Mouse (Mus musculus): ENCODE data around the gene Fam205a1. TPM values are rescaled to one million over a fixed set of nuclear protein-coding genes. Genes with fewer than 3 reads are reported as not detected.
"Not testable (repeated sequence)": the region's sequence is repeated elsewhere in the genome, so short reads cannot be mapped to it uniquely, and the experiment has no call there.

Fam205a1 gene
- not detected in 2 replicates for polyA plus RNA-seq (2012; rRNA removed)

GRCm38 (mm10) chr4:42853788-42854187, at the start of gene Fam205a1:
Fam205a1 (minus strand) TSS chr4:42853888.
- not testable (repeated sequence) for H3K27me3 ChIP-seq (ENCODE audit: control insufficient read depth, insufficient read depth, low read length); H3K4me1 ChIP-seq (ENCODE audit: control insufficient read depth, insufficient read depth, insufficient read length, low read length); H3K36me3 ChIP-seq (ENCODE audit: control insufficient read depth, insufficient read depth, low read length); H3K4me3 ChIP-seq (ENCODE audit: low read depth, low read length); H3K27ac ChIP-seq (ENCODE audit: insufficient read depth, low read depth, low read length)
- 87% methylated on average over 1 of the region's 1 CpGs for WGBS

GRCm38 (mm10) chr4:42902730-42903129, 49.0 kb upstream of the Fam205a1 start:
- Histone ChIP-seq H3K4me3 (ENCODE audit: low read depth, low read length) (no peak overlapping the region), H3K27me3 (ENCODE audit: control insufficient read depth, insufficient read depth, low read length) (no peaks in the 10 kb centered on the region), H3K27ac (ENCODE audit: insufficient read depth, low read depth, low read length) (no peak overlapping the region), H3K36me3 (ENCODE audit: control insufficient read depth, insufficient read depth, low read length) (no peaks in the 10 kb centered on the region), H3K4me1 (ENCODE audit: control insufficient read depth, insufficient read depth, insufficient read length, low read length) (no peaks in the 10 kb centered on the region)
- TF ChIP-seq CTCF (IDR thresholded peaks at IDR 0.05; ENCODE audit: extremely low read depth, insufficient read length, insufficient replicate concordance, low read depth, low read length) (no peak), POLR2A (IDR thresholded peaks at IDR 0.05; ENCODE audit: low read depth, low read length) (no peak)
- WGBS = 81% methylated on average over 5 of the region's 5 CpGs

- WGBS = 34% methylated on average over 9 of the region's 9 CpGs
- TF ChIP-seq POLR2A (IDR thresholded peaks at IDR 0.05; ENCODE audit: low read depth, low read length) = no peak
- TF ChIP-seq CTCF (IDR thresholded peaks at IDR 0.05; ENCODE audit: extremely low read depth, insufficient read length, insufficient replicate concordance, low read depth, low read length) = peak; percentile 48; the same call in 1 of the 2 replicates
- Histone ChIP-seq H3K36me3 (ENCODE audit: control insufficient read depth, insufficient read depth, low read length) (no peaks in the 10 kb centered on the region), H3K27me3 (ENCODE audit: control insufficient read depth, insufficient read depth, low read length) (no peaks in the 10 kb centered on the region), H3K4me3 (ENCODE audit: low read depth, low read length) (no peak overlapping the region), H3K4me1 (ENCODE audit: control insufficient read depth, insufficient read depth, insufficient read length, low read length) (no peaks in the 10 kb centered on the region), H3K27ac (ENCODE audit: insufficient read depth, low read depth, low read length) (no peak overlapping the region)
Observed at GRCm38 (mm10) chr4:42902174-42902573, 48.5 kb upstream of the Fam205a1 start.

GRCm38 (mm10) chr4:42900878-42901277, 47.2 kb upstream of the Fam205a1 start:
- H3K4me3 ChIP-seq (ENCODE audit: low read depth, low read length) = no peak overlapping the region
- no peaks in the 10 kb centered on the region for H3K4me1 ChIP-seq (ENCODE audit: control insufficient read depth, insufficient read depth, insufficient read length, low read length)
- no peaks in the 10 kb centered on the region for H3K27me3 ChIP-seq (ENCODE audit: control insufficient read depth, insufficient read depth, low read length)
- no peak overlapping the region for H3K27ac ChIP-seq (ENCODE audit: insufficient read depth, low read depth, low read length)
- H3K36me3 ChIP-seq (ENCODE audit: control insufficient read depth, insufficient read depth, low read length) = no peaks in the 10 kb centered on the region
- TF ChIP-seq POLR2A (IDR thresholded peaks at IDR 0.05; ENCODE audit: low read depth, low read length) (no peak), CTCF (IDR thresholded peaks at IDR 0.05; ENCODE audit: extremely low read depth, insufficient read length, insufficient replicate concordance, low read depth, low read length) (no peak)
- WGBS = 62% methylated on average over 5 of the region's 5 CpGs

GRCm38 (mm10) chr4:42898914-42899313, 45.2 kb upstream of the Fam205a1 start:
- Histone ChIP-seq H3K36me3 (ENCODE audit: control insufficient read depth, insufficient read depth, low read length) (no peaks in the 10 kb centered on the region), H3K27me3 (ENCODE audit: control insufficient read depth, insufficient read depth, low read length) (no peaks in the 10 kb centered on the region), H3K4me3 (ENCODE audit: low read depth, low read length) (no peak overlapping the region), H3K27ac (ENCODE audit: insufficient read depth, low read depth, low read length) (no peak overlapping the region), H3K4me1 (ENCODE audit: control insufficient read depth, insufficient read depth, insufficient read length, low read length) (no peaks in the 10 kb centered on the region)
- WGBS = 46% methylated on average over 3 of the region's 3 CpGs
- TF ChIP-seq CTCF (IDR thresholded peaks at IDR 0.05; ENCODE audit: extremely low read depth, insufficient read length, insufficient replicate concordance, low read depth, low read length) (no peak), POLR2A (IDR thresholded peaks at IDR 0.05; ENCODE audit: low read depth, low read length) (no peak)

GRCm38 (mm10) chr4:42895118-42895517, 41.4 kb upstream of the Fam205a1 start:
- no peak overlapping the region for H3K27ac ChIP-seq (ENCODE audit: insufficient read depth, low read depth, low read length)
- no peaks in the 10 kb centered on the region for H3K27me3 ChIP-seq (ENCODE audit: control insufficient read depth, insufficient read depth, low read length)
- WGBS = 76% methylated on average over 7 of the region's 7 CpGs
- H3K36me3 ChIP-seq (ENCODE audit: control insufficient read depth, insufficient read depth, low read length) = no peaks in the 10 kb centered on the region
- no peak overlapping the region for H3K4me3 ChIP-seq (ENCODE audit: low read depth, low read length)
- TF ChIP-seq CTCF (IDR thresholded peaks at IDR 0.05; ENCODE audit: extremely low read depth, insufficient read length, insufficient replicate concordance, low read depth, low read length) = no peak
- TF ChIP-seq POLR2A (IDR thresholded peaks at IDR 0.05; ENCODE audit: low read depth, low read length) = no peak
- H3K4me1 ChIP-seq (ENCODE audit: control insufficient read depth, insufficient read depth, insufficient read length, low read length) = no peaks in the 10 kb centered on the region

- Histone ChIP-seq H3K4me3 (ENCODE audit: low read depth, low read length) (no peak overlapping the region), H3K4me1 (ENCODE audit: control insufficient read depth, insufficient read depth, insufficient read length, low read length) (no peaks in the 10 kb centered on the region), H3K27me3 (ENCODE audit: control insufficient read depth, insufficient read depth, low read length) (no peaks in the 10 kb centered on the region), H3K36me3 (ENCODE audit: control insufficient read depth, insufficient read depth, low read length) (no peaks in the 10 kb centered on the region), H3K27ac (ENCODE audit: insufficient read depth, low read depth, low read length) (no peak overlapping the region)
- WGBS = 68% methylated on average over 7 of the region's 7 CpGs
- no peak for TF ChIP-seq CTCF (IDR thresholded peaks at IDR 0.05; ENCODE audit: extremely low read depth, insufficient read length, insufficient replicate concordance, low read depth, low read length)
- TF ChIP-seq POLR2A (IDR thresholded peaks at IDR 0.05; ENCODE audit: low read depth, low read length) = no peak
Observed at GRCm38 (mm10) chr4:42891176-42891575, 37.5 kb upstream of the Fam205a1 start.

- TF ChIP-seq POLR2A (IDR thresholded peaks at IDR 0.05; ENCODE audit: low read depth, low read length) (no peak), CTCF (IDR thresholded peaks at IDR 0.05; ENCODE audit: extremely low read depth, insufficient read length, insufficient replicate concordance, low read depth, low read length) (no peak)
- H3K4me1 ChIP-seq (ENCODE audit: control insufficient read depth, insufficient read depth, insufficient read length, low read length) = no peaks in the 10 kb centered on the region
- no peaks in the 10 kb centered on the region; the same call in 1 of the 2 replicates for H3K27me3 ChIP-seq (ENCODE audit: control insufficient read depth, insufficient read depth, low read length)
- H3K36me3 ChIP-seq (ENCODE audit: control insufficient read depth, insufficient read depth, low read length) = no peaks in the 10 kb centered on the region
- 90% methylated on average over 6 of the region's 6 CpGs for WGBS
- H3K4me3 ChIP-seq (ENCODE audit: low read depth, low read length) = no peak overlapping the region
- no peak overlapping the region for H3K27ac ChIP-seq (ENCODE audit: insufficient read depth, low read depth, low read length)
Observed at GRCm38 (mm10) chr4:42888806-42889205, 35.1 kb upstream of the Fam205a1 start.
